Mouse (Mus musculus): ENCODE measurements at regions not wholly inside any gene's neighbourhood (a gene's known extent, or its start where the extent isn't known, plus 50 kb on each side); places are given as distances from the start of the nearest gene placed in this dataset.
"Not testable (repeated sequence)": the region's sequence is repeated elsewhere in the genome, so short reads cannot be mapped to it uniquely, and the experiment has no call there.

- DNase-seq (ENCODE audit: low read depth) = peak; percentile 6
Observed at GRCm38 (mm10) chr12:109749711-109750243, 149.6 kb upstream of the Rtl1 start.

- DNase-seq (ENCODE audit: low read depth) = no peak
Observed at GRCm38 (mm10) chr12:109754986-109755385, 154.9 kb upstream of the Rtl1 start.

GRCm38 (mm10) chr12:109764293-109764692 is 164.2 kb upstream of the Rtl1 start:
- DNase-seq (ENCODE audit: low read depth) = no peak

GRCm38 (mm10) chr12:109766602-109767001 is 166.5 kb upstream of the Rtl1 start:
- DNase-seq (ENCODE audit: low read depth) = not testable (repeated sequence)

- no peak for DNase-seq (ENCODE audit: low read depth)
Observed at GRCm38 (mm10) chr12:109772543-109772942, 172.4 kb upstream of the Rtl1 start.

- no peak for DNase-seq (ENCODE audit: low read depth)
Observed at GRCm38 (mm10) chr12:109773909-109774313, 173.8 kb upstream of the Rtl1 start.

GRCm38 (mm10) chr12:109798846-109799245 is 198.7 kb upstream of the Rtl1 start:
- no peak for DNase-seq (ENCODE audit: low read depth)

- DNase-seq (ENCODE audit: low read depth) = no peak
Observed at GRCm38 (mm10) chr12:109799395-109799794, 199.3 kb upstream of the Rtl1 start.

- no peak for DNase-seq (ENCODE audit: low read depth)
Observed at GRCm38 (mm10) chr12:109827241-109827915, 227.2 kb upstream of the Rtl1 start.

- DNase-seq (ENCODE audit: low read depth) = no peak
Observed at GRCm38 (mm10) chr12:109830303-109831020, 230.3 kb upstream of the Rtl1 start.

- no peak for DNase-seq (ENCODE audit: low read depth)
Observed at GRCm38 (mm10) chr12:109832964-109833363, 232.8 kb upstream of the Rtl1 start.

GRCm38 (mm10) chr12:109836521-109836920 is 236.4 kb upstream of the Rtl1 start:
- no peak for DNase-seq (ENCODE audit: low read depth)

GRCm38 (mm10) chr12:109839126-109839587 is 239.0 kb upstream of the Rtl1 start:
- no peak for DNase-seq (ENCODE audit: low read depth)

GRCm38 (mm10) chr12:109839946-109840524 is 239.9 kb upstream of the Rtl1 start:
- DNase-seq (ENCODE audit: low read depth) = no peak

- DNase-seq (ENCODE audit: low read depth) = no peak
Observed at GRCm38 (mm10) chr12:109844723-109845601, 244.8 kb upstream of the Rtl1 start.

GRCm38 (mm10) chr12:109845602-109845906 is 245.4 kb upstream of the Rtl1 start:
- DNase-seq (ENCODE audit: low read depth) = no peak

- DNase-seq (ENCODE audit: low read depth) = no peak
Observed at GRCm38 (mm10) chr12:109856336-109856735, 256.2 kb upstream of the Rtl1 start.

- DNase-seq (ENCODE audit: low read depth) = no peak
Observed at GRCm38 (mm10) chr12:109857705-109858104, 257.6 kb upstream of the Rtl1 start.

GRCm38 (mm10) chr12:109864826-109865225 is 264.7 kb upstream of the Rtl1 start:
- no peak for DNase-seq (ENCODE audit: low read depth)

- no peak for DNase-seq (ENCODE audit: low read depth)
Observed at GRCm38 (mm10) chr12:109871021-109871420, 270.9 kb upstream of the Rtl1 start.

- no peak for DNase-seq (ENCODE audit: low read depth)
Observed at GRCm38 (mm10) chr12:109874466-109874865, 274.3 kb upstream of the Rtl1 start.

GRCm38 (mm10) chr12:109881108-109881507 is 281.0 kb upstream of the Rtl1 start:
- no peak for DNase-seq (ENCODE audit: low read depth)
